Mouse (Mus musculus): ENCODE results near the gene Gosr1.
A peak's percentile ranks its signal among the peaks of the same experiment; 100 is the strongest.
"Not testable (repeated sequence)": the region's sequence is repeated elsewhere in the genome, so short reads cannot be mapped to it uniquely, and the experiment has no call there.

The Gosr1 gene

DNA sequence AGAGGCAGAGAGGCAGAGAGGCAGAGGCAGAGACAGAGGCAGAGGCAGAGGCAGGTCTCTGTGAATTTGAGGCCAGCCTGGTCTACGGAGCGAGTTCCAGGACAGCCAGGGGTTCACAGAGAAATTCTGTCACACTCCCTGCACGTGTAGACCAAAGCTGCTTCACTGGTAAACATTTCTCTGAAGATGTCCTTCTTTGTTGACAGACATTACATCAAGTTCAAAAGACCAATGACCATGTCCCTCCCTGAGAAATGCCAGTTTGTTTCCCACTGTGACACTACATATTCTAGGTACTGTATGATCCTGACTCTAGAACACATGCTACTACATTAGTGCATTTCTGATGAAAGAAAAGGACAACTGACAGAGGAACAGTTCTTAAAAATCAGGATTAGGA lies 32.7 kb downstream of the Gosr1 start:
- no peak for DNase-seq

DNA sequence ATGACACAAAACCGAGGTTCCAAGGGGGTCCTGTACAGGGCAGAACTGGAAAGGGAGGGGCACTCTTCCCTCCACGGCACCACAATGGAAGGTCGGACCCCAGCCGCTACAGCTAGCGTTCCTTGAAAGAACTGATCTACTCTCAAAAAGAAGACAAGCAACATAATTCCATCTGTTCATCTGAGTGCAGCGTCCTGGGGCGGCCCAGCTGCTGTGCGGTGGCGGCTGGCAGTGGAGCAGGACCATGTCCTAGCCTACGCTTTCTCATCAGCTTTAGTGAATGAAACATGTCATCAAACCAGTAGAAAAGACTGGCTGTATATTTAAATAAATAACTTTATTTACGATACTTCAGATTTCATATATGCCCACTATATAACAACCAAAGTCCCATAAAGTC lies 35.3 kb downstream of the Gosr1 start:
- no peak for DNase-seq

DNA sequence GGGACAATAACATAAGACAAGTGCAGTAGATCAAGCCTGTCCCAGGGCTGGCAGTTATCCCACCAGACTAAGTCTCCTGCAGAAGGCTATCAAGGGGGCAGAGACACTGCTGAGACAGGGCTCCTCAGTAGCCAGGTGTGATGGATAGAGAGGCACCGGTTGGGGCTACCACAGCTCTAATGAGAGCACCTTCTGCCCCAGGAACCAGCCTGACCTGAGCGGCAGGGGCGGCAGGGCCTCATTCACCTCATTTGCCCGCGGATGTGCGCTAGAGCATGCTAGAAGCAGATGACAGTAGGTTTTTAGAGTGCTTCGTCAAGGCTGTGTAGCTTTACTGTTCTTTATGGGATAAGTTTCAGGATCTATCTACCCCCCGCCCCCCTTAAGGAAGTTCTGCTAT lies 39.5 kb downstream of the Gosr1 start:
- no peak for DNase-seq

DNA sequence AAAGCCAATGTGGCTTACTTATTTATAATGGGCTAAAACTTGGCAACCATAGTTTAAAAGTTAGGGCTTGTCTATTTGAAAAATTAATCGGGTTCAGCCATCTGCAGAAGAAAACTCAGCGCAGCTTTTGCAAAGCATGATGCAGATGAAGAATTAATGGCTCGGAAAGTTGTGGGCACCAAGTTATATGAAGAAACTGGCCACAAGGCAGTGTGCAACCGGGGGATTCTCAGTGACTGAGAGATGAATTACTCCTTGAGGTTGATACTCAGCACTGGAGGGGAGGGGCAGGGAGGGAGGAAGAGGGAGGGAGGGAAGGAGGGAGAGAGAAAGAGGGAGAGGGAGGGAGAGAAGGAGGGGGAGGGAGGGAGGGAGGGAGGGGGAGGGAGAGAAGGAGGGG lies 46.4 kb downstream of the Gosr1 start:
- DNase-seq: no peak

DNA sequence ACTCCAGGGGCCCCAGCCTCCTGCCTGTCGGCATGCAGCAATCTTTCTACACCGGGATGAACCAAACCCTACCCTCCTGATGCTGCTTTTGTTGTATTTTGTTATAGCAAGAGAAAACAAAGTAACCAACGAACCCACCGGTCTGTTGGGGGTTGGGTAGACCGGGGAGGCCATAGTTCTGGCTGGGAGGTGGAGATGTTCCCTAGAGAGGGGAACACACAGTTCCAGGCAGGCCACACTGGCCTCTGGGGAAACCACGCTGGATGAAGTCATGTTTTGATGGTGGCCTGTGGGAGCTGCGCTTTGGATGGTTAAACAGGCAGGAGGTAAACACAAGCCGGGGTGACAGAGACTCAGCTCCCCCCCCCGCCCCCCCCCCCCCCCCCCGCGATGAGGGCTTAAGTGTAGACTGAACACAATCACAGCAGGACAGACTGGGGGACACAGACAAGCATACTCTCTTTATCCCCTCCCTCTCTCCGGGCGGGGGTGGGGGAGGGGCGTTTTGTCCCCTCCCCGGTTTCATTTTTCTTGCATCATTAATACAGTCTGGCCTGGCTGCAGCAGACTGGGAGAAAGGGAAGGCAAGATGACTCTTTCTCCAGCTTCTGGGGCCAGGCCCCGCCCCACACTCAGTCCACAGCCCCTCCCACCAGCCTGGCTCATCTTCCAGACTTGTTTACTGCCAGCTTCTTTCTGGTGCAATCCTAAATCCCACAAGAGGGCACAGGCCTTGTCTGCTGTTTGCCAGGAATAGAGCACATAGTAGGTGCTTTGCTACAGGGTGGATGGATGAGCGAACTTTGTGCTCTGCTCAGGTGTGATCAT lies 53.5 kb downstream of the Gosr1 start:
- peak; percentile 9 for DNase-seq

DNA sequence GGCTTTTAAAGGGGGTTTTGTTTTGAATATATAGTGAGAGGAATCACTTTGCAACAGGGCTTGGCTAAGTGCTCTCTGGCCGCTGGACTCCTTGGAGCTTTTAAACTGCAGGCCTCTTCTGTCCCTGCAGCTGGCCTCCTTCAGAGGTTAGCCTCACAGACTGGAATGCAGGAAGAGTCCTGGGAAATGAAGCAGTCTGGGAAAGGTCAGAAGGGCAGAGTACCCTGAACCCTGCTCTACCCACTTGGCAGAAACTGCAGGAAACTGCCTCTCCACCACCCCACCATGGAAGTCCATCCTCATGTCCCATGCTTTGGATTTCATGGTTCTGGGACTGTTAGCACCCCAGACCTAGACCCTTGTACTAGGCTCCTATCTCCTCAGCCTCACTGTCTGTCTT lies 54.5 kb downstream of the Gosr1 start:
- peak; percentile 30 for DNase-seq

DNA sequence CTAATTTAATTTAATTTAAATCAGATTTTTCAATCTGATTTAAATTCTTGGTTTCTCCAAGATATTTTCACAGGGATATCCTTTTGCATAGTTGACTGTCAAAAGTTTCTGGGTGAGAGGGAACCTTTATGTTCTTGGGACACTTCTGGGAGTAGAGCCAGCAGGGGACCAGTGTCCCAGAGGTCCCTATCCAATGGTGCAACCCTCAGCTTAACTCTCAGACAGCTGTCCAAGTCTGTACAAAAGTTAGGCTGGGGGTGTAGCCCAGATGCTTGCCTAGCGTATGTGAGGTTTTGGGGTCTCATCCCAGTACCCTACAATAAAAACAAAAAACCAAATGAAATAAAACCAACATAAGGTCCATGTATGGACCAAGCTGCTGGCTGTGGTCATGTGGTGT lies 55.3 kb downstream of the Gosr1 start:
- DNase-seq: no peak

DNA sequence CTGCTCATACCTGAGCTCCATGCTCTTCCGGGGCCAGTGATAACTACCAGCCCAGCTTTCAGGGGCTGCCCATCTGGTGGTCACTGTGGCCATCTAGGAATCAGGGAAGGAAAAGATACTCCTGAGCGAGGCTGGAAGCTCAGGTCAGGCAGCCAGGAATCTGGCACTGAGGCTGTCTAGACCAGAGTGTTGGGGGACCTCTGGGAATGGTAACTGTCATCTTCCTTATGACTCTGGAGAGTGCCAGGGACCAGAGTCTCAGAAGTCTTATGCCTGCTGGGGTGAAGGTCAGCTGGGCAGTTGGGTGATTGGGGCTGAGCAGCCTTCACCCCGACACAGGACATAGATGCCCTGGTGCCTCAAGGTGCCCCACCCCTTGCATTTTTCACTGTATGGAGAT lies 55.7 kb downstream of the Gosr1 start:
- no peak for DNase-seq

DNA sequence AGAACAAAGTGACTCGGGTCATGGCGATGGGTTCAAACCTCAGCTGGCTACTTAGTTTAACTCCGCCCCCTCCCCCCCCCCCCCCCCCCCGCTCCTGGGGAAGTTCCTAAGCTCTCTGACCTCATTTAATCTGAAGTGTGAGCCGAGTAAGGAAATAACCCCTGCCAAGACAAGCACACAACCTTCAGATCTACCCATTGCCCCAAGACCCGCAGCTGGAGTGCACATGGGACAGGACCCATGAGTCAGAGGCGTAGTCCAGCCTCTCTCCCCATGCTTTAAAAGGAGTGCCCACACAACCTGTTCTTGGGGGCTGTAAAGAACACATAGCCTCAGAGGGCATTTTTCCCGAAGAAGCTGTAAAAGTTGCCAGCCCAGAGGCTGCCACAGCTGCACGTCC lies 63.8 kb downstream of the Gosr1 start:
- DNase-seq: no peak

DNA sequence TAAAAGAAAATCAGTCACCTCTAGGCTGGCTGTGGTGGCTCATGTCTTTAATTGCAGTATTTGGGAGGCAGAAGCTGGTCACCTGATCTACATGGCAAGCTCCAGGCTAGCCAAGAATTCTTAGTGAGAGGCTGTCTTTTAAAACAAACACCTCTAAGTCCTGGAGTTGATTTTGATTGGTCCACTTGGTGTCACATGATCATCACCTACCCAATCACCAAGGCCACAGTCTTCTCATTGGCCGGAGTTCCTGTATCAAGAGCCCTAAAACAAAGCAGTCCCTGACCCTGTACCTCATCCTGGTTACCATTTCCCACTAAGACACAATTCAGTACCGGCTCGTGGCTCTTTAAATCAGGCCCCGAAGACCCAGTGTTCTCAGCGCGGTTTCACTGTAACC lies 67.6 kb downstream of the Gosr1 start:
- no peak for DNase-seq

DNA sequence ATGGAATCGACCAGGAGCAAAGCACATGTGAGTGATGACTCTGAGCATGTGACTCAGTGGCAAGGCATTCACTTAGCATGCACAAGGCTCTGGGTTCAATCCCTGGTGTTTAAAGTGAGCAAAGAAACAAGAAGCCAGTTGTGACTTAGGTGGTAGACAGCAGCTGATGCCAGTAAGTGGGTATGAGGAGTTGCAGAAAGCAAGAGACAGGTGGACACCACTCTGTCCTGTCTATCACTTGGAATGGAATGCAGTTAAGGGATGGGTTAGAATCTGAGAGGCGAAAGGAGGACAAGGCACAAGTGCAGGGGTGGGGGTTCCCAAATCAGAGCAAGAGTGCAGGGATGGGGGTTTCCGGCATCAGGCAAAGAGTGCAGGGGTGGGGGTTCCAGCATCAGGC lies 71.3 kb downstream of the Gosr1 start:
- no peak for DNase-seq

DNA sequence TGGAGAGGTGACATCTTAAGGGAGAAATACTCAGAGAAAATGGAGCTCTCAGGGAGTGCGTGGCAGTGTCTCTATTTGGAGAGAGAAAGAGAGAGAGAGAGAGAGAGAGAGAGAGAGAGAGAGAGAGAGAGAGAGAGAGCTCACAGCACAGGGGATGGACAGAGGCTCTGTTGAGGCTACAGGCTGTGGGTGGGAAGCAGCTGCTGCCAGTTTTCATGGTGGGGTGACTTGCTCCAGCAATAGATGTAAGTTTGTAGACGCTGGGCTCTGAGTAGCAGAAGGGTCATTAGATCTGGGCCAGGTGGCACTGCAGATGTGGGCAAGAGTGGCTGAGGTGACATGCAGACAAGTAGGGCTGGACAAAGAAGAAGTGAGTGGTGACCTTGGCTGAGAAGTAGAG lies 77.8 kb downstream of the Gosr1 start:
- no peak for DNase-seq

DNA sequence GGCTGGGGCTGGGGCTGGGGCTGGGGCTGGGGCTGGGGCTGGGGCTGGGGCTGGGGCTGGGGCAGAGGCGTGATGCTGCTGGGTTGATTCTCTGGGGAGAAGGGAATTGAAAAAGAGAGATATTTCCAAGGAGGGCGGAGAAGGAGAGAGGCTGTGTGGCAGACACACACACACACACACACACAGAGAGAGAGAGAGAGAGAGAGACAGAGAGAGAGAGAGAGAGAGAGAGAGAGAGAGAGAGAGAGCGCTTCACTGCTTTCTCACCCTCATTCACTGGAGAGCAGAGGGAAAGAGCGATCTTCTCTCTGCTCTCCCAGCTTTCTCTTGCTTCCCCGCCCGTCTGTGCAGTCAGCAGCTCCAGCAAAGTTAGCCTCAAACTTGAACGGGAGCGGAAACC lies 83.9 kb downstream of the Gosr1 start, which contains the start of gene Trarg1:
TSS of gene Trarg1 (plus strand) at position 301 of the 400 bp plus-strand sequence.
- DNase-seq: not testable (repeated sequence)
